Mouse (Mus musculus) heart, embryonic 14.5 days (tissue): ENCODE data around the gene Atxn2. TPM values are rescaled to one million over a fixed set of nuclear protein-coding genes. Genes with fewer than 3 reads are reported as not detected.
"Not testable (repeated sequence)": the region's sequence is repeated elsewhere in the genome, so short reads cannot be mapped to it uniquely, and the experiment has no call there.

Source experiments
- ATAC-seq: fragments of 200-750 bp; cut with Nextera tagmentation; 2 replicates; pipeline ENCODE4 v1.8.0; 2017; ENCODE audit warnings: low read depth, moderate TSS enrichment; ENCODE audit not compliant: insufficient number of reproducible peaks, insufficient read depth, low FRiP score
- H3K27ac ChIP-seq, 2 experiments: fragments of 200-500 bp in 1 of 2; fragments of 300-500 bp in 1 of 2; sonication (generic) in 1 of 2; replicated peaks in 1 of 2; 2 replicates each; pipeline ENCODE4 v1.5.1; 2012 to 2014; ENCODE audit warnings: low read depth in 2 of 2, low read length in 2 of 2, control low read depth in 1 of 2, mild to moderate bottlenecking in 1 of 2, mixed read lengths in 1 of 2; ENCODE audit not compliant: control insufficient read depth in 1 of 2, insufficient read depth in 1 of 2
- H3K27me3 ChIP-seq: fragments of 300-500 bp; sonication (generic); 2 replicates; pipeline ENCODE4 v1.6.1; 2014; ENCODE audit warnings: mild to moderate bottlenecking, low read length, control low read depth; ENCODE audit not compliant: control insufficient read depth, insufficient read depth
- H3K36me3 ChIP-seq: fragments of 300-500 bp; sonication (generic); 2 replicates; pipeline ENCODE4 v1.6.1; 2014; ENCODE audit warnings: mild to moderate bottlenecking, control low read depth, low read length, mixed read lengths; ENCODE audit not compliant: control insufficient read depth, insufficient read depth
- H3K4me1 ChIP-seq, 2 experiments: fragments of 200-500 bp in 1 of 2; fragments of 300-500 bp in 1 of 2; sonication (generic) in 1 of 2; 2 replicates each; pipeline ENCODE4 v1.6.1; 2012 to 2014; ENCODE audit warnings: low read length in 2 of 2, control low read depth in 1 of 2, mixed read lengths in 1 of 2; ENCODE audit not compliant: control insufficient read depth in 2 of 2, insufficient read depth in 2 of 2
- H3K4me2 ChIP-seq: fragments of 300-500 bp; sonication (generic); 2 replicates; pipeline ENCODE4 v1.6.1; 2014; ENCODE audit warnings: mild to moderate bottlenecking, low read length
- H3K4me3 ChIP-seq, 2 experiments: fragments of 200-500 bp in 1 of 2; fragments of 300-500 bp in 1 of 2; sonication (generic) in 1 of 2; 2 replicates each; pipeline ENCODE4 v1.5.1; 2012 to 2014; ENCODE audit warnings: low read length in 2 of 2, mild to moderate bottlenecking in 2 of 2, control low read depth in 1 of 2, low read depth in 1 of 2, moderate library complexity in 1 of 2; ENCODE audit not compliant: control insufficient read depth in 1 of 2, insufficient read depth in 1 of 2
- H3K9ac ChIP-seq: fragments of 300-500 bp; sonication (generic); 2 replicates; pipeline ENCODE4 v1.6.1; 2014; ENCODE audit warnings: mild to moderate bottlenecking, low read length
- H3K9me3 ChIP-seq: fragments of 300-500 bp; sonication (generic); 2 replicates; pipeline ENCODE4 v1.6.1; 2016; ENCODE audit warnings: low read length, control low read depth; ENCODE audit not compliant: control insufficient read depth
- WGBS: fragments of 180-500 bp; shearing (Covaris S2); extraction: QIAGEN DNeasy Blood & Tissue Kit; methylation state at CpG from one replicate; pipeline ENCODE4 v1.1.7; 2014; 5-methylcytosine and 5-hydroxymethylcytosine counted together
- polyA plus RNA-seq: library from polyadenylated mRNA; unstranded; fragments of >200 nt; fragmentation: Nextera tagmentation; extraction: Ambion mirVana; gene quantifications from 2 replicates; pipeline ENCODE4 v1.2.1, GENCODE M21; 2014

Atxn2 gene
- polyA plus RNA-seq, 1 experiment from 2014 or later: 84.8 TPM

DNA sequence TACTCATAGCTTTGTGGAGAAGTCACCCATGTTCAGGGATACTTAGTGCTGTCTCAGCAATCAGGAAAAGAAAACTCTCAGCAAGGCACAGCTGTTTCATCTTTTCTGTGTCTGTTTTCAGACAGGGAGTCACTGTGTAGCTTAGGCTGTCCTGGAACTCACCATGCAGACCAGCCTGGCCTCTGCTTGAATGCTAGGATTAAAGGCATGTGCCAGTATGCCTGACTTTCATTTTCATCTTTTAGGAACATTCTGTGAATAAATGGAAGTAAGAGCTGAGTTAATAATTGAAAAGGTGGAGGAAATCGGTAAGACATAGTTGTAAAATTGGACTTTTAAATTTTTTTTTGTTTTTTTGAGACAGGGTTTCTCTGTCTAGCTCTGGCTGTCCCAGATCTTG lies 29.4 kb downstream of the Atxn2 start:
- no peaks in the 10 kb centered on the region for H3K36me3 ChIP-seq
- no peaks in the 10 kb centered on the region for H3K27me3 ChIP-seq
- no peak overlapping the region for H3K4me3 ChIP-seq
- no peaks in the 10 kb centered on the region for H3K9me3 ChIP-seq
- H3K4me2 ChIP-seq: no peak overlapping the region
- H3K9ac ChIP-seq: no peak overlapping the region
- no peak overlapping the region for H3K27ac ChIP-seq
- no peak for ATAC-seq
- 97% methylated on average over 1 of the region's 1 CpGs for WGBS
- peaks cover 2 to 5% of the 10 kb centered on the region in 2 experiments; a peak in 1 of 4 replicates for H3K4me1 ChIP-seq

DNA sequence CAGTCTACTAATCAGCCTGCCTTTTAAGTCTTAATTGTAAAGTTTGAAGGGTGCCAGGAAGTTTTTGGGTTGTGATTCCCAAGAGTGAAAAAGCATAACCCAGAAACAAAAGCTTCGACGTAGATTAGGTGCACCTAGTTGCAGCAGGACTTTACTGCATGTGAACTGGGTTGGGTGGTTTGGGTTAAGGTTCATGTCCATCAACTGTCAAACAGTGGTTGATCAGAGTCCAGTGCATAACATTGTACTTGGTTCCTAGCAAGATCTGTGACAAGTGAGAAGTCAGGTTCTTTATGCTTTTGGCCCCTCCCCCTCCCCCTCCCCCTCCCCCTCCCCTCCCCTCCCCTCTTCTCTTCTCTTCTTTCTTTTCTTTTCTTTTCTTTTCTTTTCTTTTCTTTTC lies 31.8 kb downstream of the Atxn2 start:
- H3K4me3 ChIP-seq: no peak overlapping the region
- no peak for ATAC-seq
- no peak overlapping the region for H3K27ac ChIP-seq
- H3K36me3 ChIP-seq: peaks cover 7% of the 10 kb centered on the region
- H3K4me1 ChIP-seq: peaks cover 2 to 5% of the 10 kb centered on the region in 2 experiments; a peak in 1 of 4 replicates
- no peaks in the 10 kb centered on the region for H3K9me3 ChIP-seq
- 87% methylated on average over 2 of the region's 2 CpGs for WGBS
- H3K9ac ChIP-seq: no peak overlapping the region
- no peak overlapping the region for H3K4me2 ChIP-seq
- no peaks in the 10 kb centered on the region for H3K27me3 ChIP-seq

- not testable (repeated sequence) for H3K9ac ChIP-seq, H3K27me3 ChIP-seq, H3K4me2 ChIP-seq, ATAC-seq, H3K9me3 ChIP-seq, H3K27ac ChIP-seq, H3K4me1 ChIP-seq, H3K4me3 ChIP-seq
- peaks cover 49% of the 10 kb centered on the region for H3K36me3 ChIP-seq
- WGBS: 86% methylated on average over 4 of the region's 4 CpGs
Observed at GRCm38 (mm10) chr5:121747884-121748594, 36.9 kb downstream of the Atxn2 start.

DNA sequence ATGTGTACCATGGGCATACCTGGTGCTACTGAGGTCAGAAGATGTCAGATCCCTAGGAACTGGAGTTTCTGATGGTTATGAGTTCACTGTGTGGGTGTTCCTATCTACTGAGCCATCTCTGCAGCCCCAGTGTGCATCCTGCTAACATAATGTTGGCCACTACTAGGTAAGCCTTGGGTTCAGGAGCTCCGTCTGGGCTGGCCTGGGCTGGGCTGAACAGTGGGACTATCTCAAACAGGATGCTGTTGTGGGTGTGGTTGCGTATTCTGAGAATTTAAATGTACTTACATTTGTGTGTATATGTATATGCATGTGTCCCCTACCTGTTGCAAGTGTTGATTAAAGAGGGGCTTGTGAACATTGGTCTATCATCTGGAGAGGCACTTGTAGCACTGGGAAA lies 38.5 kb downstream of the Atxn2 start:
- WGBS: 98% methylated on average over 2 of the region's 2 CpGs
- H3K9me3 ChIP-seq: no peaks in the 10 kb centered on the region

DNA sequence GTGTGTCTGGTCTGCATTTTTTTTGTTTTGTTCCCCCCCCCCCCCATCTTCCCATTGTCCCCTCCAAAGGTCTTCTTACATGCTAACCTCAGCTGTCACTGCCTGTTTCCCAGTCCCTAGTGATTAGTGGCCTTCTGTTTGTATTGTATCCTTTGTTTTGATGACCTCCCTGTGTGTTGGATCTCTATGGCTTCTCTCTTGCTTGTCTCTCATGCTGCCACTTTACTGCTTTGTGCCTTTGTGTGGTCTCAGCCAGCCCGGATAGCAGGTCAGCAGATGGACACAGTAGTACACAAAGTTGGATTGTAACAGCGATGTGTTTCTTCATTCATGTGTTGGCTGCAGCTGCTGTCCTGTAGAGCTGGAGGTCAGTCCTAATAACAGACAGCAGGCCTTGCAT lies 46.8 kb downstream of the Atxn2 start:
- H3K36me3 ChIP-seq: peaks cover 87% of the 10 kb centered on the region
- 76% methylated on average over 2 of the region's 2 CpGs for WGBS
- ATAC-seq: no peak

More for the DNA sequence above, 38.5 kb downstream of the Atxn2 start:
- Histone ChIP-seq H3K27ac (no peak overlapping the region), H3K9ac (no peak overlapping the region), H3K4me3 (no peak overlapping the region), H3K27me3 (no peaks in the 10 kb centered on the region), H3K4me1 (no peaks in the 10 kb centered on the region), H3K36me3 (peaks cover 63% of the 10 kb centered on the region), H3K4me2 (no peak overlapping the region)
- no peak for ATAC-seq

GRCm38 (mm10) chr5:121758341-121758740 lies 47.2 kb downstream of the Atxn2 start:
- Histone ChIP-seq H3K27me3 (no peaks in the 10 kb centered on the region), H3K4me2 (no peak overlapping the region), H3K9ac (no peak overlapping the region), H3K36me3 (peaks cover 85% of the 10 kb centered on the region), H3K4me3 (no peak overlapping the region), H3K27ac (no peak overlapping the region), H3K9me3 (no peaks in the 10 kb centered on the region), H3K4me1 (no peaks in the 10 kb centered on the region)
- no peak for ATAC-seq
- 95% methylated on average over 4 of the region's 4 CpGs for WGBS

More for the DNA sequence above, 46.8 kb downstream of the Atxn2 start:
- H3K9ac ChIP-seq: no peak overlapping the region
- H3K27me3 ChIP-seq: no peaks in the 10 kb centered on the region
- no peaks in the 10 kb centered on the region for H3K4me1 ChIP-seq
- H3K4me3 ChIP-seq: no peak overlapping the region
- H3K9me3 ChIP-seq: no peaks in the 10 kb centered on the region
- no peak overlapping the region for H3K4me2 ChIP-seq
- H3K27ac ChIP-seq: no peak overlapping the region

DNA sequence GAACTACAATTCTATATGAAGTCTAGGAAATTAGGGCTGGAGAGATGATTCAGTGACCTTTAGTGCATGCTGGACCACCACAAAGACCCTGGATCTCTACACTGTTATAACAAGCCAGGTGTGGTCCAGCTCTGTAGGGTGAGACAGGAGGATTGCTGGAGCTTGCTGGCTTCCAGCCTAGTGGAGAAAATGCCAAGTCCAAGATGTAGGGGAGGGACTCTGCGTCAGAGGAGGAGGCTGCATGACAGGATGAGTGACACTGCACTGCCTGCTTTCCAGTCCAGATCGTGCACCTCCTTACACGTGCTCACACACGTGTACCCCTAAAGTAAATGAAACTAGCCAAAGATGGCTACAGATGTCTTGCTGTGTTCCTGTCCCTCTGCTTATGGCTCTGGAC lies 48.8 kb downstream of the Atxn2 start:
- Histone ChIP-seq H3K9ac (no peak overlapping the region), H3K4me1 (no peaks in the 10 kb centered on the region), H3K27me3 (no peaks in the 10 kb centered on the region), H3K27ac (no peak overlapping the region), H3K4me3 (no peak overlapping the region), H3K9me3 (no peaks in the 10 kb centered on the region), H3K36me3 (peaks cover 76% of the 10 kb centered on the region), H3K4me2 (no peak overlapping the region)
- no peak for ATAC-seq
- WGBS: 80% methylated on average over 4 of the region's 4 CpGs

DNA sequence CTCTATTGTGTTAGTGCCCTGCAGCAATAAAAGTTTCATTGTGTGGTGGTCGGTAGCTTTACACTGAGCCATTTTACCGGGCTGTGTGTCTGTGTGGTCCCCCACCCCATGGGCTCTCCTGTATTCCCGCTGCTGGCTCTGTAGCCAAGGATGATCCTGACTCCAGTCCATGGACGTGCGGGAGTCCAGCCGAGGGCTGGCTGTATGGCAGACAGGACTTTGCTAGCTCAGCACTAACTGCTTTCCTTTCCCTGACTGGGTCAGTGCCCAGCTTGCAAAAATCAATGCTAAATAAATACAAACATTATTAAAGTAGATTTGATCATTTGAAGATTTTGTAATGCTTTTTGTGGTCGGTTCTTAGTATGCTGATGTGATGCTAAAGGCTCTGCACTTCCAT lies 50.3 kb downstream of the Atxn2 start:
- Histone ChIP-seq H3K4me2 (no peak overlapping the region), H3K4me3 (no peak overlapping the region), H3K4me1 (no peaks in the 10 kb centered on the region), H3K9ac (no peak overlapping the region), H3K36me3 (peaks cover 77% of the 10 kb centered on the region), H3K9me3 (no peaks in the 10 kb centered on the region), H3K27ac (no peak overlapping the region), H3K27me3 (no peaks in the 10 kb centered on the region)
- WGBS: 86% methylated on average over 7 of the region's 7 CpGs
- ATAC-seq: no peak
